Mouse (Mus musculus) olfactory bulb, adult 2 months (tissue): ENCODE results near the gene Gsdme.

Source experiments
- CTCF ChIP-seq: fragments of 200-500 bp; IDR thresholded peaks from 2 replicates; pipeline ENCODE4 v1.5.1; 2012; ENCODE audit warnings: low read depth, mild to moderate bottlenecking, low read length, moderate library complexity; ENCODE audit not compliant: insufficient read depth
- POLR2A ChIP-seq: fragments of 200-500 bp; IDR thresholded peaks from 2 replicates; pipeline ENCODE4 v1.6.1; 2012; ENCODE audit warnings: mild to moderate bottlenecking, low read depth, low read length, moderate library complexity; ENCODE audit not compliant: insufficient read depth

DNA sequence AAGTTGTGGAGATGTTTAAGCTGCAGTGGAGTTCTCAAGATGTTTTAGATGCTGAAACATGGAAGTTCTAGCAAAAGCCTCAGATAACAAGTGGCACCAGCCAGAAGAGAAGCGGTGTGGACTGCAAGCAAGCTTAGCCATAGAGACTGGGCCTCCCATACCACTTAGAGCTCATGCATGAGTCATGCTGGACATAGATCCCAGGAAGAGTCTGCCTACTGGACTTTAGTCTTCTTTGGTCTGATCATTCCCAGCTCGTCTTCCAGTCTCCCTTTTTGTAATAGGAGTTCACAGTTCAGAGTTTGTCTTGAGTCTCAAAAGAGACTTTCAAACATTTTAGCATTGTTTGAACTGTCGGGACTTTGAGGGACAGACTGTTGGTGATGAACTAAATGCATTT lies 124.1 kb downstream of the Gsdme start:
- TF ChIP-seq CTCF (no peak), POLR2A (no peak)
